Mouse (Mus musculus) forebrain, postnatal 0 days (tissue): ENCODE measurements at regions not wholly inside any gene's neighbourhood (a gene's known extent, or its start where the extent isn't known, plus 50 kb on each side); places are given as distances from the start of the nearest gene placed in this dataset.
A peak's percentile ranks its signal among the peaks of the same experiment; 100 is the strongest.

Experiments
- ATAC-seq: fragments of 200-750 bp; cut with Nextera tagmentation; 2 replicates; pipeline ENCODE4 v1.8.0; 2017; ENCODE audit warnings: mild to moderate bottlenecking, moderate library complexity
- DNase-seq: peaks from one replicate; pipeline ENCODE4 v3.0.0-alpha.2; 2015
- H3K27ac ChIP-seq: fragments of 300-500 bp; sonication (generic); 2 replicates; pipeline ENCODE4 v1.5.1; 2014; ENCODE audit warnings: low read depth, mild to moderate bottlenecking, antibody characterized with exemption, low read length, moderate library complexity, mixed read lengths
- H3K27me3 ChIP-seq: fragments of 300-500 bp; sonication (generic); 2 replicates; pipeline ENCODE4 v1.6.1; 2014; ENCODE audit warnings: mild to moderate bottlenecking, low read length, mixed read lengths; ENCODE audit not compliant: insufficient read depth
- H3K36me3 ChIP-seq: fragments of 300-500 bp; sonication (generic); 2 replicates; pipeline ENCODE4 v1.6.1; 2014; ENCODE audit warnings: mild to moderate bottlenecking, moderate library complexity; ENCODE audit not compliant: insufficient read depth
- H3K4me1 ChIP-seq: fragments of 300-500 bp; sonication (generic); 2 replicates; pipeline ENCODE4 v1.6.1; 2014; ENCODE audit warnings: antibody characterized with exemption; ENCODE audit not compliant: insufficient read depth
- H3K4me2 ChIP-seq: fragments of 300-500 bp; sonication (generic); 2 replicates; pipeline ENCODE4 v1.6.1; 2014; ENCODE audit warnings: low read depth, mild to moderate bottlenecking, moderate library complexity
- H3K4me3 ChIP-seq: fragments of 300-500 bp; sonication (generic); 2 replicates; pipeline ENCODE4 v1.5.1; 2014; ENCODE audit warnings: low read depth, low read length, mixed read lengths
- H3K9ac ChIP-seq: fragments of 300-500 bp; sonication (generic); 2 replicates; pipeline ENCODE4 v1.6.1; 2014; ENCODE audit warnings: mild to moderate bottlenecking
- H3K9me3 ChIP-seq: fragments of 300-500 bp; sonication (generic); 2 replicates; pipeline ENCODE4 v1.6.1; 2016; ENCODE audit warnings: low read length
- CTCF ChIP-seq: sonication (generic); IDR thresholded peaks from 2 replicates; pipeline ENCODE4 v1.5.1; 2016; ENCODE audit warnings: antibody characterized with exemption, control low read depth, low read depth
- WGBS: fragments of 180-500 bp; shearing (Covaris S2); extraction: QIAGEN DNeasy Blood & Tissue Kit; methylation state at CpG from one replicate; pipeline ENCODE4 v1.1.7; 2014; 5-methylcytosine and 5-hydroxymethylcytosine counted together

GRCm38 (mm10) chr9:100194604-100195444 lies 291.8 kb downstream of the Il20rb start:
- DNase-seq (peak; percentile 33), ATAC-seq (no peak; the same call in 1 of the 2 replicates)
- no peak for TF ChIP-seq CTCF
- no peaks in the 10 kb centered on the region for H3K4me1 ChIP-seq
- WGBS, result 48% methylated on average over 11 of the region's 11 CpGs
- H3K9me3 ChIP-seq, result no peaks in the 10 kb centered on the region
- no peaks in the 10 kb centered on the region for H3K27me3 ChIP-seq
- H3K27ac ChIP-seq, result no peak overlapping the region
- H3K4me2 ChIP-seq, result no peak overlapping the region
- no peaks in the 10 kb centered on the region for H3K36me3 ChIP-seq
- H3K4me3 ChIP-seq, result no peak overlapping the region
- no peak overlapping the region for H3K9ac ChIP-seq

GRCm38 (mm10) chr9:100194158-100194557 lies 292.4 kb downstream of the Il20rb start:
- Histone ChIP-seq H3K9me3 (no peaks in the 10 kb centered on the region), H3K4me1 (no peaks in the 10 kb centered on the region), H3K27ac (no peak overlapping the region), H3K36me3 (no peaks in the 10 kb centered on the region), H3K27me3 (no peaks in the 10 kb centered on the region), H3K4me3 (no peak overlapping the region), H3K9ac (no peak overlapping the region), H3K4me2 (no peak overlapping the region)
- DNase-seq, result no peak
- 84% methylated on average over 5 of the region's 5 CpGs for WGBS
- ATAC-seq, result no peak
- TF ChIP-seq CTCF, result no peak

GRCm38 (mm10) chr9:100184081-100184480 lies 302.5 kb downstream of the Il20rb start:
- Histone ChIP-seq H3K9ac (no peak overlapping the region), H3K27ac (no peak overlapping the region), H3K4me1 (no peaks in the 10 kb centered on the region), H3K36me3 (no peaks in the 10 kb centered on the region), H3K4me2 (no peak overlapping the region), H3K9me3 (0 out of 2 replicates have a peak, but pooled peaks cover 11% of the 10 kb centered on the region), H3K27me3 (no peaks in the 10 kb centered on the region), H3K4me3 (no peak overlapping the region)
- DNase-seq, result no peak
- no peak for TF ChIP-seq CTCF
- 60% methylated on average over 9 of the region's 9 CpGs for WGBS
- no peak for ATAC-seq

- no peak overlapping the region for H3K4me2 ChIP-seq
- ATAC-seq (peak; percentile 29; the same call in 1 of the 2 replicates), DNase-seq (peak; percentile 25)
- no peaks in the 10 kb centered on the region for H3K27me3 ChIP-seq
- 78% methylated on average over 5 of the region's 5 CpGs for WGBS
- no peaks in the 10 kb centered on the region for H3K4me1 ChIP-seq
- no peaks in the 10 kb centered on the region for H3K36me3 ChIP-seq
- no peak overlapping the region for H3K4me3 ChIP-seq
- no peaks in the 10 kb centered on the region for H3K9me3 ChIP-seq
- no peak overlapping the region for H3K27ac ChIP-seq
- H3K9ac ChIP-seq, result no peak overlapping the region
- no peak for TF ChIP-seq CTCF
Measured at GRCm38 (mm10) chr9:100176291-100176690, 300.3 kb upstream of the Sox14 start.

GRCm38 (mm10) chr9:100166256-100166655 lies 290.3 kb upstream of the Sox14 start:
- DNase-seq (peak; percentile 26), ATAC-seq (no peak)
- no peak overlapping the region for H3K27ac ChIP-seq
- H3K4me1 ChIP-seq, result no peaks in the 10 kb centered on the region
- no peaks in the 10 kb centered on the region for H3K36me3 ChIP-seq
- WGBS, result 79% methylated on average over 5 of the region's 5 CpGs
- no peak for TF ChIP-seq CTCF
- no peak overlapping the region for H3K4me2 ChIP-seq
- H3K27me3 ChIP-seq, result no peaks in the 10 kb centered on the region
- H3K9me3 ChIP-seq, result no peaks in the 10 kb centered on the region
- H3K9ac ChIP-seq, result no peak overlapping the region
- H3K4me3 ChIP-seq, result no peak overlapping the region

GRCm38 (mm10) chr9:100161961-100162360 lies 286.0 kb upstream of the Sox14 start:
- DNase-seq, result no peak
- Histone ChIP-seq H3K4me3 (no peak overlapping the region), H3K27me3 (no peaks in the 10 kb centered on the region), H3K4me2 (no peak overlapping the region), H3K4me1 (no peaks in the 10 kb centered on the region), H3K36me3 (no peaks in the 10 kb centered on the region), H3K27ac (no peak overlapping the region), H3K9ac (no peak overlapping the region), H3K9me3 (no peaks in the 10 kb centered on the region)
- 90% methylated on average over 3 of the region's 3 CpGs for WGBS
- TF ChIP-seq CTCF, result no peak
- ATAC-seq, result no peak
